Mouse (Mus musculus): Measurements from ENCODE around the gene Tagap.
A peak's percentile ranks its signal among the peaks of the same experiment; 100 is the strongest.
"Not testable (repeated sequence)": the region's sequence is repeated elsewhere in the genome, so short reads cannot be mapped to it uniquely, and the experiment has no call there.

The Tagap gene

GRCm38 (mm10) chr17:7915791-7916190 is 10.0 kb upstream of the Tagap start:
- no peak for DNase-seq

DNA sequence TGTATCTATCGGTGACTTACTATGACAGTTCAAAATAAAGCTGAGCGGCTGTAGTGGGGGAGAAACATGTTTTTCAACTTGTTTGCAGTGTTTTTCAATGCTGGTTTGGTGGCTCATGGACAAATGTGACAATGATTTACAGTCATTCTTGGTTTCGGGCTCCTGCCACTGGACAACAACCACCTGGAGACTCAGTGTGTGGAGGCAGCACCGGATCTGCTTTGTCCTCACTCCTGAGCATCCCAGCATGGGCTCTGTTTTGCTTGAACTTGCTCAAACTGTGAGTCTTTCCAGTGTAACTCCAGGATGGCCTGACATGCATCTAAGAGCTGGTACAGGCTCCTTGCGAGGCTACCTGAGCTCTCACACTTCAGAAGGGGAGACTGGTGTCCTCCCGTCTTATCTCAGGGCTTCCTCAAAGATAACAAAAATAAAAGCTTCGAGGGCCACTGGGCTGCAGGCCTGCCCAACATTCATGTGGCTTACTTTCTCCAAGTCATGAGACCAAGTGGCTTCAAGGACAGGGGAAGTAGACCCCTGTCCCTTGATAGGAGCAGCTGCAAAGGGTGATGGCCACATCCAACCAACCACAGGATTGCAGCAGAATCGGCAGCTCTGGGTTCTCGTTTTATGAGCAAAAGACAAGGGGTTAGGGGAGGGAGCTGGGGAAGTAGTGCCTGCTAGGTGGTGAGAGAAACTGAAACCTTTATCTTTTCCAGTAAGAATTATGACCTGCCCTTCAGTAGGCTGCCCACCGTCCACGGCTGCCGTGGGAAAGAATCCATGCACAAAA is 8.8 kb upstream of the Tagap start:
- DNase-seq: no peak

GRCm38 (mm10) chr17:7918355-7918754 is 7.4 kb upstream of the Tagap start:
- DNase-seq: no peak

DNA sequence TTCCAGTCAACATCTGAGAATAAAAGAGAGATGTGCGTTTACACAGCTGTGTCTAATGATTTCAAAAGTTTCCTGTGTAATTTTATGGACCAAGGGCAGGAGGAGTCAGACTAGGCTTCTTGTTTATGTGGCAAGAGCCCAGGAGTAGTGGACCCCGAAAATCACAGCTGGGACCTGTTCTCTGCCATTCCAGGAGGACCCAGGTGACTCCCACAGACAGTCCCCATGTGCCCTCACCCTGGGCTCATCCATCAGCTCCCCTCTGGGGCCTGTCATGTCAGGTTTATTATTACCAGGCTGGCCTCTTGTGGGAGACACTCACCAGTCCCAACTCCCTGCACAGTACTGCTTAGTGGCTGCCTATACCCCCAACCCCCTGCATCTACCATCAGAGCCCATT is 6.6 kb upstream of the Tagap start:
- no peak for DNase-seq

DNA sequence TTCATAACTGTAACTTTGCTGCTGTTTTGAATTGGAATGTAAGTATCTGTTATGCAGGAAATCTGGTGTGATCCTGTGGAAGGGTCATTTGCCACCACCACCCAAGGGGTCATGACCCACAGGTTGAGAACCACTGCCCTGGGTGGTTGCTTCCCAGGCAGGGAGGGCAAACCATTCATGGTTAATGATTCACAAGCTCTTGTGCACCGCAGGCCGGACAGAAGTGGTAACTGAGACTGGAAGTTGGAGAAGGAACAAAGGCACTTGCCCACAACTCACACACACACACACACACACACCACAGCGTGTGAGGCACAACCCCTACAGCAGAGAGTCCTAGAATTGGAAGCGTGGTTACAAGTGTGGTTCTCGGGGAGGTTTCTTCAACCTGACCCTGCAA is 3.2 kb upstream of the Tagap start:
- no peak for DNase-seq

DNA sequence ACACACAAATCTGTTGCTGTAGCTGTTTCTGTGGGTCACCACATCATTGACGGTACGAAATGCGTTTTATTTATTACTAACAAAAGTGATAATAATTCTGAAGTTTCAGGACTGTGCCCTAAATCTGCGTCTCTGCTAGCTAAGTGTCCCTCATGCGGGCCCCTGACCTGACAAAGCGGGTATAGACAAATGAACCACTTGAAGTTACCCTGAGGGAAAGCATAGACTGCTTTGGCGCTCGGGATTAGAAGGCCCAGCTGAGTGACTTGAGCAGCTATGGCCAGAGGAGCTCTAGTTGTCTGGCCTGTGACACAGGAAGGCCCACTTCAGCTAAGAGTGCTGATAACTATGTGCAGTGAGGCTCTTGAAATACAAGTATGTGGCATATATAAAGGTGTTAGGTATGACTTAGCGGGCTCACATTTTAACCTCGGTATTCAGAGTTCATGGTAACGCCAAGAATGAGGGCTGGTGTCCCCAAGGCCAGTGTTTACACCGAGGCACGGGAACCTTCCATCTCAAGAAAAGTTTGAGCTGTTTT is 1.5 kb upstream of the Tagap start:
- no peak for DNase-seq

DNA sequence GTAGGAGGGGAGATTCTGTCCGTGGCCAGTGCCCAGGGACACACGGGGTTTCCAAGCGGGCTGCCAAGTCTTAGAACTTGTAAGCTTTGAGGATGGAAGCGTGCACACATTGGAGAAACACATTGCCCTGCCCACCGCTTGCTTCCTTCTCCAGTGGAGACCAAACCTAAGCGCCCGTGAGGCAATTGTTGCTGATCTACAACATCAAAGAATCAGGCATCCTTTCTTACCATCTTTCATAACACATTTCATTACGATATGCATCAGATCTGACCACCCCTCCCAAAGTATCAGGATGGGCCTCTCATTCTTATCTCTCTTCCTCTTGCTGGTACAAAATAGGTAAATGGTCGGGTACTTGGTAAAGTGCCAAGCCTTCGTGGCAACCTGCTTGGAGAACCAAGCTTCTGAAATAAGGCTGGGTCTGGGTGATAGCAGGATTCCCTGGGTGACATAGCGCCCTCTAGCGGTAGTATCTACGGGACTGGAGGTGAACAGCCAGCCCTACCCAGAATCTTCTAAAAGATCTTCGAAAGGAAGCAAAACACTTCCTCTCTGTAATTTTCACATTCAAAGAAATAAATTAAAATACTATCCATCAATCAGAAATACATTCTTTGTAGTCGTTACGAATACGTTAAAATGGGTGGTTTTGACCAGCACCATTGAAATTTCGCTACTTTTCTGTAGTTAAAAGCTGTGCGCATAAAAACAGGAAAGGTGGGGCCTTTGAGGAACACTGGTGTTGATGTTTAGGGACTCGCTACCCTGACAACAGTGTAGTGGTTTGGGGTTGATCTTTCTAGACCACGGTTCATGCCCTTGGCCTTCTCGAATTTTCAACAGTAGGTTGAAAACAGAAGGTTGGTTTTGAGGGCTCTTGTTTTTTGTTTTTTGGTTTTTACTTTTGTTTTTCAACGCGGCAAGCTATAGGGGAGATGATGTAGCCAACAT is 2.1 kb downstream of the Tagap start:
- peak; percentile 76 to 80 for DNase-seq

DNA sequence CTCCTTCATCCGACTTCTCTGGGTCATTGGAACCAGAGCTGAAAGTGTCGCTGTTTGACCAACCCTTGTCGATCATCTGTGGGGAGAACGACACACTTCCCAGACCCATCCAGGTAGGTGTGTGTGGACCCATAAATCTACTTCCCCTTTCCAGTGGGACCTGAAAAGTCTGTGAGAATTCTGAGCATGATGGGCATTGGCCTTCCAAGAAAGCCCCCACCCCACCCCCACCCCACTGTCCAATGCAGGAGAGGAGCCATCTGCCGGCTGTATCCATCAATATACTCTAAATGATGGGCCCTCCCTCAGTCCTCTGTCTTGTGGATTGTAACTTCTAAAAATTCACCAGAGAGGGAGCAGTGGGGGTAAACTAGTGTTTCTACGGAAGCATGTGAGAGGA is 2.9 kb downstream of the Tagap start:
- no peak for DNase-seq

- DNase-seq: no peak
These were observed 3.5 kb downstream of the Tagap start for GRCm38 (mm10) chr17:7929279-7929678.

GRCm38 (mm10) chr17:7931096-7931990 is 5.5 kb downstream of the Tagap start:
- peak in 1 of 2 experiments; percentile 39 for DNase-seq

- DNase-seq: not testable (repeated sequence)
These were observed 6.3 kb downstream of the Tagap start for GRCm38 (mm10) chr17:7932121-7932520.

DNA sequence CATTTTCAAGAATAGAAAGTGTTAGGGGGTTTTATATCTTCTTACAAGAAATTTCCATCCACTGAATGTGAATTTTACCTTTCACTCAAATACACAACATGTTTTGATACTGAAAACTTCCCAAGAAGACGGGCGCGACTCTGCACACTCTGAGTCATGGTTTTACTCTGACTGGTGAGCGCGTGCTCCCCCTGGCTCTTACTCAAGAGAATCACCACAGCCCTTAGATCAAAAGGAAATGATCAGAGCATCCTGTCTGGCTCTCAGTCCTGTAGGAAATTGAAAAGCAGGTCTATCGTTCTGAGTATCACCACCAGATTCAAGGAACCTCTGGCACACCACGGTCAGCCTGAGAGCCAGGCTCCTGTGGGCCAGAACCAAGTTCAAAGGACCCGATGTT is 13.8 kb downstream of the Tagap start:
- peak; percentile 35 to 41 for DNase-seq

DNA sequence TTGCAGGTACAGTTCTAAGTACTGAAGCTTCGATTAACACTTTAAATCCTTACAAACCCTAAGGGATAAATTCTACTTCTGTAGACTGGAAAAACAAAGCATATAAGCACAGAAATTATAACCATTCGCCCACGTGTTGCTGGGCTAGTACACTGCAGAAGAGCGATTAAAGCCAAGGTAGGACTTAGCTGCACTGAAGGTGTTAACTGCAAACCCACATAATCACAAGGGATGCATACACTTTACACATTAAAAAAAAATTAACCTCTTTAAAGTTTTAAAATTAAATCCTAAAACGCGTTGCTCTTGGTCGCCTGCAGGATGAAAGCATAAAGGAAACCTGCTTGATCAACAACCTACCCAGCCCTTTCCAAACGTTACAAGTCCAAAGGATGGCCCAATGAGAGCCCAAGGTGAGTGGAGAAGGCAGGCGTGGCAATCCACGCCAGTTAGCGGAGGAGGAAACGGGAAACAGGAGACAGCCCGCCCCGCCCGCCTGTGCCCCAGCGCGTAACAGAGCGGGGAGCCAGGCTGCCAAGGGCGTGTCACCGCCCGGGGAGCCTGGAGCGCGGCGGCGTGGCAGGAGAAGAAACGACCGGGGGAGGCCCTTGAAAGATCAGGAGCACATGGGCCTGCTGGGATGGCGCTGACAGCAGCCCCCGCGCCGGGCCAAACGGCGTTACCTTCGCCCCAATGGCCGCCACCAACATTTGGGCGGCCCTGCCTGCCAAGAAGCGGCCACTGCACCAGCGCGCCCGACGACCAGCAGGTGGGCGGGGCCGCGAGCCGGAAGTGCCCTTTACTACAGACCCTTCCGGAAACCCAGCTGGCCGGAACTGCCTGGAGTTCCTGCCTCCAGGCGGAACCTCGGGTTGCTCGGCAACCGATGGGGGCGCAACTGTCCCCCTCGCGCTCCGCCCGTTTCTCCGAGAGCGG is 19.6 kb downstream of the Tagap start, which contains the start of gene Rsph3a:
Gene Rsph3a, plus strand, starts transcription at position 498 of the 936 bp plus-strand sequence.
- DNase-seq: peak; percentile 88 to 91

- not testable (repeated sequence) for DNase-seq
These were observed 20.3 kb downstream of the Tagap start for GRCm38 (mm10) chr17:7946053-7946627.

DNA sequence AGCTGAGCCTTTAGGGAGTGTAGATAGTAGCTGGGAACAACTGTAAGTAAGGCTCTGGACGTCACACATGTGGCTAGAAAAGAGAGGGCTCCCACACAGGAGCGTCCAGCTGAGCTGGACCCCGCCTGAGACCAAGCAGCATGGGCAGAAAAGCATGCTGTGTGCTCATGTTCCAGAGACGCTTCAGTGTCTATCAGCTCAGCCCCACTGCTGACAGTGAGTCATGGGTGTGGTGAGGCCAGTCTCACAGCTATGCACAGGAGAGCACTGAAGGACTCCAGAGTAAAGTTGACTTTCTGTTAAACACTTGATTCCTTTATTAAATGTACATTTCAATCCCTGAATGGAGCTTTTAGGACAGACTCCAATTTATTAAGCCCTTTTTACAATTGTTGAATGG is 25.5 kb downstream of the Tagap start:
- not testable (repeated sequence) for DNase-seq

- DNase-seq: not testable (repeated sequence)
These were observed 31.4 kb downstream of the Tagap start for GRCm38 (mm10) chr17:7957242-7957641.

DNA sequence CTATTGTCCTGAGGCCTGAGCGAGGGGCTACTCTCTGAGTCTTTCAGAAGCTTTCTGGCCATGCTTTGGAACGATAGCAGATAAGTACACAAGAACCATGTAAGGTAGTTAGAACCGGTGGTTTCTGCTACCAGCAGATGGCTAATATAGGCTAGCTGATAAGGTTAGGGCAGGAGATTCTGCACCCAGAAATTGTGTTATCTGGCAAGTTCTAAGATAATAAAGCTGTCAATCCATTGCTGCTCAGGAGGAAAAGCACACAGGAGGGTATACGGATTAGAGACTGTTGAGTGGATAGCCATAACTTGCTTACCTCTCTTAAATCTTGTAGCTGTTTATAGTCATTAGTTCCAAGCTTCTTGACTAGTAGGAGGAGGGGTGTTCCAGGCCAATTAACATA is 37.5 kb downstream of the Tagap start:
- DNase-seq: not testable (repeated sequence)

DNA sequence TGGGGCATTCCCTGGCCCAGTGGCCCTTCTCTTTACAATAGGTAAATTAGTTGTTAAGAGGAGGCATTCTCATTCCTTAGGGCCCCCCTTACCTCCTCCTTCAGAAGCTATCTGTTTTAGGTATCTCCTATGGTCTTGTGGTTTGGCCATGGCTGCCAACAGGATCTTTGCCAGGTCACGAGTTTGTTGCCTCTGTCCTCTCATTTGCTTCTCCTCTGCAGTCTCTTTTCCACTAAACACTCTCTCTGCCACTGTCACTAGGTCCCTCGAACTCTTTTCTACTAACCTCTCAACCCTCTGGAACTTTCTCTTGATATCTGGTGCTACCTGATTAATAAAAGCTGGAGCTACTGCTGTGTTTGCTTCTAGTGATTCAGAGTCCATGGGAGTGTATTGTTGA is 38.6 kb downstream of the Tagap start:
- DNase-seq: not testable (repeated sequence)

- not testable (repeated sequence) for DNase-seq
These were observed 42.7 kb downstream of the Tagap start for GRCm38 (mm10) chr17:7968490-7968889.

- DNase-seq: not testable (repeated sequence)
These were observed 44.0 kb downstream of the Tagap start for GRCm38 (mm10) chr17:7969782-7970181.

DNA sequence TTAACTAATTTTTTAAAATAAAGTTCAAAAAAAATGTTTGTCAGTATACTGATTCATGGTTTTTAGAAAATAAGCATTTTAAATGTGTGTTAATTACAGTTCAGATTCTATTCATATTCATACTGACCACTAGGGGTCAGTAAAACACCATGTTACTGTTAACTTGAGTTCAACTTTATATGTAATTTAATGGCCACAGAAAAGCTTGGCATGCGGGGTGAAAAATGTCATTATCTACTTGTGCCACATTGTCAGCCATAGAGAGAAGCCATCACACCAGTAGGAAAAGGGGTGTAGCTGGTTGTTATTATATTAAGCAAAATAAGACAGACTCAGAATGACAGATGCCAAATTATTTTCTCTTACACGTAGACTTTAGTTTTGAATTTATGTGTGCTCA is 57.7 kb downstream of the Tagap start:
- DNase-seq: not testable (repeated sequence)

All from lung, adult 18-20 months (tissue).